Mouse (Mus musculus) common myeloid progenitor, adult 5-6 weeks (primary cell): Measurements from ENCODE around the gene Ccer2. TPM values are rescaled to one million over a fixed set of nuclear protein-coding genes. Genes with fewer than 3 reads are reported as not detected.

ENCODE experiments used
- total RNA-seq: library from RNA; stranded (forward); fragments of 200-1000, 187-1606 nt; gene quantifications from 2 replicates; pipeline ENCODE4 v1.2.3, GENCODE M21; 2017

Ccer2 gene
- total RNA-seq, 1 experiment from 2014 or later: not detected

Other genes starting within 250 kb of the Ccer2 start
- gene Ifnl2, start 245.7 kb upstream of the Ccer2 start, total RNA-seq: not detected in 2 replicates
- not detected in 2 replicates for gene Ifnl3, start 233.3 kb upstream of the Ccer2 start, total RNA-seq
- gene Sycn, start 215.3 kb upstream of the Ccer2 start, total RNA-seq: not detected in 2 replicates
- gene Nccrp1, start 208.9 kb upstream of the Ccer2 start, total RNA-seq: 0.09 TPM in 1 of 2 replicates, not detected in the other
- 4.6 and 5.4 TPM in 2 replicates for gene Samd4b, start 158.0 kb upstream of the Ccer2 start, total RNA-seq
- 5.9 and 7.5 TPM in 2 replicates for gene Pak4, start 158.0 kb upstream of the Ccer2 start, total RNA-seq
- not detected in 2 replicates for gene Acp7, start 124.8 kb upstream of the Ccer2 start, total RNA-seq
- not detected in 2 replicates for gene Fbxo27, start 63.3 kb upstream of the Ccer2 start, total RNA-seq
- 2.1 and 4.1 TPM in 2 replicates for gene Fbxo17, start 39.4 kb upstream of the Ccer2 start, total RNA-seq
- 37.4 and 42.2 TPM in 2 replicates for gene Mrps12, start 14.4 kb upstream of the Ccer2 start, total RNA-seq
- gene Sars2, start 14.2 kb upstream of the Ccer2 start, total RNA-seq: 8.7 and 14.2 TPM in 2 replicates
- 24.5 and 24.9 TPM in 2 replicates for gene Sirt2, start 10.6 kb downstream of the Ccer2 start, total RNA-seq
- gene Nfkbib, start 11.3 kb downstream of the Ccer2 start, total RNA-seq: 11.3 and 11.6 TPM in 2 replicates
- gene Rinl, start 32.8 kb downstream of the Ccer2 start, total RNA-seq: 23.4 and 35.6 TPM in 2 replicates
- 340 and 385 TPM in 2 replicates for gene Hnrnpl, start 52.4 kb downstream of the Ccer2 start, total RNA-seq
- gene Ech1, start 69.0 kb downstream of the Ccer2 start, total RNA-seq: 94.7 and 95.7 TPM in 2 replicates
- gene Lgals4, start 77.7 kb downstream of the Ccer2 start, total RNA-seq: 3.9 and 4.1 TPM in 2 replicates
- gene Lgals7, start 107.7 kb downstream of the Ccer2 start, total RNA-seq: 0.82 TPM in 1 of 2 replicates, not detected in the other
- 0.37 and 0.87 TPM in 2 replicates for gene Capn12, start 125.2 kb downstream of the Ccer2 start, total RNA-seq
- 42.6 and 76.9 TPM in 2 replicates for gene Actn4, start 206.2 kb downstream of the Ccer2 start, total RNA-seq
- 417 and 491 TPM in 2 replicates for gene Eif3k, start 225.7 kb downstream of the Ccer2 start, total RNA-seq
- 65.8 and 72.9 TPM in 2 replicates for gene Map4k1, start 225.9 kb downstream of the Ccer2 start, total RNA-seq